Mouse (Mus musculus): ENCODE data around the gene Plin2.
"Not testable (repeated sequence)": the region's sequence is repeated elsewhere in the genome, so short reads cannot be mapped to it uniquely, and the experiment has no call there.

DNA sequence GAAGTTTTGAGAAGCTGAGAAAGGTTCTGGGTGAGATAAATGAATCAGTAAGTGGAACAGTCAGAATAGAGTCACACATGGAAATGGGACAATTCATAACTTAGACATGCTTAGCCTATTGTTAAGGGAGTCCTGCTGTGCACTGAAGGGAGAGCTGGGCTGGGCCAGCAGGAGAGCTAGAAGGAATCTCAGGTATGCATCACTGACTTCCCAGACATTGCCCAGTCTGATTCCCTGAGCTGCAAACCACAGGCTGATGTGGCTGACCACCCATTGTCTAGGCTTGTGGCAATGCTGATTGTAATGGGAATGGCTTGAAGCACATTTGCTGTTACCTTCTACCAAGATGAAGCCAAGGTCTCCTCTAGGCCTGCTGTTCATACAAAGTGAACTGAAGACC is 4.3 kb upstream of the Plin2 start:
- not testable (repeated sequence) for TF ChIP-seq POLR2A (IDR thresholded peaks at IDR 0.05; ENCODE audit: borderline replicate concordance, insufficient read depth, low read length); CTCF (IDR thresholded peaks at IDR 0.05; ENCODE audit: borderline replicate concordance, insufficient read depth, low read depth, low read length)
